Mouse (Mus musculus): Measurements from ENCODE around the gene Thsd7a. TPM values are rescaled to one million over a fixed set of nuclear protein-coding genes. Genes with fewer than 3 reads are reported as not detected.

The Thsd7a gene
- polyA plus RNA-seq, 1 experiment from 2014 or later = 2.7 TPM

DNA sequence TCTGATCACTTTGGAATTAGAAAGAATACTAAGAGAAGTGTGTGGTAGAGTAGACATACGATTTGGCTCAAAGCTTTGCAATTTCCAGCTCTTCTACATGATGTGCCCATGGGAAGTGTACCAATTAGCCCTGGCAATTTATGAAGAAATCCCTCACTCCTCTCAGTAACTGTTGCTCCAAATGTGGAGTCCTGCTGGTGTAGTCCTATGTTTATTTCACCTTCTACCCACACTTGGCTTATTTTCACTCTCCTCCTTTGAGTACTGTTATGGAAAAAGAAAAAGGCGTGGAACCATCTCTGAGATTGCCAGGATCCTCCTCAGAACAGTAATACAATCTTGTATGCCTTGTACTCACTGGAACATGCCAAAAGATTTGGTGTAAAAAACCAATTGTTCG lies 186.9 kb downstream of the Thsd7a start:
- no peak for ATAC-seq
- DNase-seq (ENCODE audit: low read depth, low spot score) = no peak
- in situ Hi-C loops (cut with MboI; ENCODE audit: low pct_unique_long_range_greater_than_20kb) = no loop called here
- TF ChIP-seq CTCF (IDR thresholded peaks at IDR 0.05) = no peak
- ChIA-PET POLR2A (no interaction called here), CTCF (interaction anchor here (1.7 kb wide), 1 partner anchor 15 kb away, joined by 5 read pairs; no protein-coding TSS in a partner anchor)
- no peaks in the 10 kb centered on the region for H3K27me3 ChIP-seq

DNA sequence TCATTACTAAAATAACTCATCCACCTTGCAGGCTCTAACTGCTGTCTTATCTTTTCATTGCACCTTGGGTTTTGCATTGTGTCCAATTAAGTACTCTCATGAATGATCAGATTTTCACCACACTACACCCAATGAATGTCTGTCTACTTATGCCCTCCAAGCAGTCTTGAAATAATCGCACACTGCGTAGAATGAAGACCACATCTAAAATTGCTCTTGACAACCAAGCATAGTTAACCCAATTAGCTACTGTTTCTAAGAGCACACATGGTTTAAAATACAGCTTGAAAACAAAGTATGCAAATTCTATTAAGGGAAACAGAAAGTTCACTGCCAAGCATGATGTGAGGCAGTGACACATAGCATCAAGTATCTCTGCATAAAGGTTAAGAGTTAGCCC lies 188.7 kb downstream of the Thsd7a start:
- H3K27me3 ChIP-seq = no peaks in the 10 kb centered on the region
- no peak for TF ChIP-seq CTCF (IDR thresholded peaks at IDR 0.05)
- POLR2A ChIA-PET = no interaction called here
- in situ Hi-C loops (cut with MboI; ENCODE audit: low pct_unique_long_range_greater_than_20kb) = no loop called here
- CTCF ChIA-PET = no interaction called here
- DNase-seq (ENCODE audit: low read depth, low spot score) (no peak), ATAC-seq (no peak)

DNA sequence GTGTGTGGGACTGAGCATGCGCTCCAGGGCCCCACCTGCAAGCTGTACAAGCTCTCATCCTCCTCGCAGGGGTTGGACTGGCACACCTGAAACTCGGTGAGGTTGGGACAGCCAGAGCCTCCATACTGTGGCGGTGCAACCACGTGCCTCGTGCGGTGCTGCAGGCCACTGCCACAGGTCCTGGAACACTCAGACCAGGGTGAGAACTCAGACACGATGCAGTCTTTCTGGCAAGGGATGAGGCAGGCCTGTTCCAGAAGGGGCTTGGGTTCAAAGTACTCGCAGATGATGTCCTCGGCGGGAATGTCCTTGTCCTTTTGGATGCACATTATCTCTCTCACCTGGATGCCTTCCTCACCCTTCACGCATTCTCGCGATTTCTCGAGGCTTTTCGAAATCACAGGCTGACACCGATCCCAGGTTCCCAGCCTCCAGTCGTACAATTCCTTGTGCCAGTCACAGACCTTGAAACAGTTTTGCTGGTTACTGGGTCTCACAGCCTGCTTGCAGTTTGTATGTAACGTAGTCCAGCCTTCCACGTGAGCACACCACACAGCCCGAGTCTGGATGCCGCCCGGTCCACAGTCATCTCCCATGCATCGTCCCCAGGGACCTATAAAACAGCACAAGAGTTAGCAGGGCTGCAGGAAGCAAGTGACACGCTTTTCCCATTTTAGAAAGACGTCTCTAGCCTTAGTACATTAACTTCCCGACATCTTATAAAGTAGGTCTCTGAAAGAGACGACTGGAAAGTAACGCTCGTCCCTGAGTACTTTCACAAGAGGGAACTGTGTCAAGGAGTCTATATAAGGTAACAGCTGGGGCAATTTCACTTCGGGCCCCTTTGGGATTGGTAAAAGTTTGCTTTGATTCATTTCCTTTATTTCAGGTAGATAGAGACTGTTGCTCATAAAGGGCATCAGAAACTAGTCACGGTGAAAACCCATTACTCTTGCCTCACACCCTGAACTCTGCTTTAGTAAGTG lies 193.8 kb downstream of the Thsd7a start:
- ChIA-PET CTCF (no interaction called here), POLR2A (no interaction called here)
- in situ Hi-C loops (cut with MboI; ENCODE audit: low pct_unique_long_range_greater_than_20kb) = no loop called here
- no peak for ATAC-seq
- no peak for TF ChIP-seq CTCF (IDR thresholded peaks at IDR 0.05)
- H3K27me3 ChIP-seq = no peaks in the 10 kb centered on the region
- no peak for DNase-seq (ENCODE audit: low read depth, low spot score)

DNA sequence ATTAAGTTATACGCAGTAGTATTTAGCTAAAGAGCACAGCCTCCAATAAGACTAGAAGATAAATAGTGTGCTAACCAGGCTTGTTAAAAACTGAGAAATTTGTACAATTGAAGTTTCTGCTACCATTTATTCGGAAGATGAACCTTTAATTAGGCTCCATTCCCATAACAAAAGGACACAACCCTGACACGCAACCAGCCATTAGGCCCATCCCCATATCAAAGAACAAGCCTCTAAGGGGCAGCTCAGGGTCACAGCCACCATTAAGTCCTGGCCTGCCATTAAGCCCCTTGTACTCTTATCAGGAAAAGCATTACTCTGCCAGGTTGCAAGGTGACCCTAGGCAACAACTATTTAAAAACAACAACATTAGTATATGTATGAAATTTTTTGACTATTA lies 198.0 kb downstream of the Thsd7a start:
- no peak for DNase-seq (ENCODE audit: low read depth, low spot score)
- no peak for ATAC-seq
- POLR2A ChIA-PET = no interaction called here
- no peak for TF ChIP-seq CTCF (IDR thresholded peaks at IDR 0.05)
- CTCF ChIA-PET = no interaction called here
- H3K27me3 ChIP-seq = no peaks in the 10 kb centered on the region
- in situ Hi-C loops (cut with MboI; ENCODE audit: low pct_unique_long_range_greater_than_20kb) = no loop called here

DNA sequence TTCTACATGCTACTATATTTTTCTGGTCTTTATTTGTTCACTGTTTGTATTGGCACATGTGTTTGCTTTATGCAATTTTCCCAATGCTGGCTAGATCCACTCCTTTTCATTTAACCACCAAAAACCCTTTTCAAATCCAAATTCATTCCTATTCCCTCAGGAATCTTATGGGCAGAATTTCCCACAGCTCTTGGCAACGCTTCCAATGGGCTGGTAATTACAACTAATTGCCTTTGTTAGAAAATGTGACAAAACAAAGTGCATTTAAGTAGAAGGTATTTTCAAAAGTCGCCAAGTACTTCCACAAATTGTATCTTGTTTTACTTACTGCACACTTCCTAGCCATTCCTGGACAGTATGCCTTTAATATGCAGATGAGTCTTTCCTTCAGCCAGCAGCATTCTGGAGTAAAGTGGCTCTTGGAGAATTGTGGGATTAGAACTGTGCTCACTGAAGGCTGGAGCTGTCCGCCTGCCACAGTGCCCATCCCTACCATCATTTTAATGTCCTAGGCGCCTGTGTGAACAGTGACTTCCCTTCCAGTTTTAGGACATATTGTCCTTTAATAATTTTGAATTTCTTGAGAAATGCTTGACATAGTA lies 199.1 kb downstream of the Thsd7a start:
- POLR2A ChIA-PET = no interaction called here
- no peaks in the 10 kb centered on the region for H3K27me3 ChIP-seq
- no peak for DNase-seq (ENCODE audit: low read depth, low spot score)

DNA sequence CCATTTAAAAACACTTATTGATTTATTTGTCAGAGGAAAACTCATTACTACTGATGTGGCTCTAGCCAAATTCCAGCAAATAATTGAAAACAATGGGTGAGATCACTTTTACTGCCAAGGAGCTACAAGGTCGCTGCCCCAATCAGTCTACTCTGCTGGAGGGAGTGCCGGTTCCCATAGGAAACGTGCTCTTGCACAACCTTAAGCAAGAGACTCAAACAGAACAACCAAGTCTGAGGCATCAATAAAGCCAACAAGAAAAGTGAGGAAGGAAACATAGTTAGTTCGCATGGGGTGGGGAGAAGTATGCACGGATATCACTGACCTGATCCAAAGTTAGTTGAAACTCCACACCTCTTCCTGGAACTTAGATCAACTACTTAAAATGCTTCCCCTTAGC lies 205.1 kb downstream of the Thsd7a start:
- in situ Hi-C loops (cut with MboI; ENCODE audit: low pct_unique_long_range_greater_than_20kb) = no loop called here
- DNase-seq (ENCODE audit: low read depth, low spot score) (no peak), ATAC-seq (no peak)
- POLR2A ChIA-PET = no interaction called here
- no peak for TF ChIP-seq CTCF (IDR thresholded peaks at IDR 0.05)
- CTCF ChIA-PET = no interaction called here
- no peaks in the 10 kb centered on the region for H3K27me3 ChIP-seq

More for the DNA sequence above, 199.1 kb downstream of the Thsd7a start:
- CTCF ChIA-PET = no interaction called here
- TF ChIP-seq CTCF (IDR thresholded peaks at IDR 0.05) = no peak
- no peak for ATAC-seq
- in situ Hi-C loops (cut with MboI; ENCODE audit: low pct_unique_long_range_greater_than_20kb) = no loop called here

DNA sequence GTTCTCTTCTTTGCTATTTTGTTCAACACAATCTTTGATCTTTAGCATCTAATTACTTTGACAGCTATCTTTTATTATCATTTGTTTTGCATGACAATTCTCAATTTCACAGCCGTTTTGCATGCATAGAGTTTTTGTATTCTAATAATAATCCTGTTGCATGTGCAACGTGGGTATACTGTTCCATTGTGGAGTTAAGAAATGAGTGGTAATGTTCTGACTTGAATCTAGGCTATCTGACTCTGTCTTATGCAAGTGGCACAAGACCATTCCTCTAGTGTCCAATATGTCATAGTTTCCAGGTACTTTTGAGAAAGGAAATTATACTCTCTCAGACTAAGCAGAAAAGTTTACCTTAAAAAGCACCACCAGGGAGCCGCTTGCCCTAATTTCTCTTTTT lies 206.7 kb downstream of the Thsd7a start:
- in situ Hi-C loops (cut with MboI; ENCODE audit: low pct_unique_long_range_greater_than_20kb) = no loop called here
- DNase-seq (ENCODE audit: low read depth, low spot score) (no peak), ATAC-seq (no peak)
- CTCF ChIA-PET = no interaction called here
- POLR2A ChIA-PET = no interaction called here
- H3K27me3 ChIP-seq = no peaks in the 10 kb centered on the region
- no peak for TF ChIP-seq CTCF (IDR thresholded peaks at IDR 0.05)

DNA sequence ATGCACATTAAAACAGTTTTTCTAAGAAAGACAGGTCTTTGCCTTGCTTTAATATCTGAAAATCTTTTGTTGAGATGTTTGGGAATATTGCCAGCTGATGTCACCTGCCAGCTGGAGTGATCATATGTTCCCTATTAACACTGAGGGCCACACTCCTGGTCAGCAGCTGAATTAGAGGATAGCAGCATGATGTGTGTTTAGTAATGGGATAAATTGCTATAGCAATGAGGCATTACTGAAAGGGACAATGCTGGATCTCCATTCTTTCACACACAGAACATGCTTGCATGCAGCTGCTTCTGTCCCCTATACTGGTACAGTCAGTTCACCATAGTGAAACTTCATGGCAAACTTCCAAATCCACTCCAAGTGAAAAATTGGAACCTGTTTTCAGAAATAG lies 230.1 kb downstream of the Thsd7a start:
- CTCF ChIA-PET = interaction anchor here (1.3 kb wide), 1 partner anchor 13 kb away, joined by 3 read pairs; no protein-coding TSS in a partner anchor
- in situ Hi-C loops (cut with MboI; ENCODE audit: low pct_unique_long_range_greater_than_20kb) = no loop called here
- TF ChIP-seq CTCF (IDR thresholded peaks at IDR 0.05) = no peak
- POLR2A ChIA-PET = no interaction called here
- ATAC-seq (no peak), DNase-seq (ENCODE audit: low read depth, low spot score) (no peak)
- H3K27me3 ChIP-seq = no peaks in the 10 kb centered on the region

DNA sequence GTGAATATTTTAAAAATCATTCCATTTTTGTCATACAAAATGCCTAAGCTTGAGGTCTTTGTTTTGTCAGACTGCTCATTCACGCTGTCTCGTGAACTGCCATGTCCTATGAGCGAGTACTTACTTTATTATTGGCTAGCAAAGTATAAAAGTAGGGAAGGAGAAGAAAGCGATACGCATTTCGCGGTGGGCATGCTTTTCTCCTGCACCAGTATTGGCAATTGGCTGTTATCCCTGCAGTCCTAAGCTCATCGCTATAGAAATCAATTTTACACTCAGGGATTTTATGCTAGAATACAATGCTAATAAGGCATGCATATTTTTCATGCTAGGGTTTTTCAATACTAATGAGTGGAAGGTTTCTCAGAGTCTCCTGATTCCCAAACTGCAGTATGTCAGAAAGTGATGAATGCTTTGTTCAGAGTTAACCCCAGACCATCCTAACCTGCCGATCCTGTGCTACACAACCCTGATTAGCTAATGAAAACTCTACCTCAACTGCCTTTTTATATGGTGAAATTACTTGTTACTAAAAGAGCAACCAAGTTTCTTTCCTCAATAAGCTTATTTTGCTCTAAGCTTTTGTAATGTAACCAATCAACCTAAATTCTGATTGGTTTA lies 230.8 kb downstream of the Thsd7a start:
- ChIA-PET CTCF (interaction anchor here (1.3 kb wide), 1 partner anchor 14 kb away, joined by 3 read pairs; no protein-coding TSS in a partner anchor), POLR2A (no interaction called here)
- ATAC-seq = no peak
- no peaks in the 10 kb centered on the region for H3K27me3 ChIP-seq
- in situ Hi-C loops (cut with MboI; ENCODE audit: low pct_unique_long_range_greater_than_20kb) = no loop called here
- no peak for DNase-seq (ENCODE audit: low read depth, low spot score)
- TF ChIP-seq CTCF (IDR thresholded peaks at IDR 0.05) = no peak

DNA sequence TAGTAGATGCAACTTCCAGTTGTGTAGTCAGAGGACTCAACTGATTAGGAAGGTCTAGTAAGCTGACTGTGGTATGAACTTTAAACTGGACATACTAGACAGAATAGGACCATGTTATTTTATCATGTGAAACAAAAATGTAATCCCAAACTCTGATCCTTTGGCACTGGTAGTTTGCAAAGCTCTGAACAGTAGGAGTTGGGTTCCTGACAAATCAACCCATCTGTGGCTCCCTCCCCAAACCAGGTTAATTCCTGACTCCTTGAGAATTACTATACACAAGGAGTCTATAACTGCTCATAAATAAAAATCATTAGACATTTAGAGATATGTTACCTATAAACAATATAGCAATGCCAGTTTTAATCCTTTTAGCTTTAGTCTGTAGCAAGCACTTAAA lies 231.5 kb downstream of the Thsd7a start:
- no peak for TF ChIP-seq CTCF (IDR thresholded peaks at IDR 0.05)
- no peaks in the 10 kb centered on the region for H3K27me3 ChIP-seq
- POLR2A ChIA-PET = no interaction called here
- CTCF ChIA-PET = no interaction called here
- ATAC-seq (no peak), DNase-seq (ENCODE audit: low read depth, low spot score) (no peak)
- in situ Hi-C loops (cut with MboI; ENCODE audit: low pct_unique_long_range_greater_than_20kb) = no loop called here

DNA sequence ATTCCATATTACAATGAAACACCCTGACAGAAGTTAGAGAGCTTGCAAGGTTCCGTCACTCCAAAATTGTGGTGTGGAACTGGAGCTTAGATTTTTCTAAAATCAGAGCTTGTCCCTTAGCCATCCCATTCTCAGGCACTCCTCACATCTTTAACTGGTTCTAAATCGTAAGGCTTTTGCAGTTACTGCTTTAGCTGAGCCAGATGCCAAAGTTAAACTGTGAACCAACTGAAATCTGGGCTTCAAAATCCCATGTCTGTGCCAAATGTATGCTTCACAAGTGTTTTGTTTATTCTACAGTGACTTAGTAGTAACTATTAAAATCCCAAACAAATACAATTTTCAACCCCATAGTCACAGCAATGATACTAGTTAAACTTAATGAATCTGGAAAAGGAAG lies 242.3 kb downstream of the Thsd7a start:
- TF ChIP-seq CTCF (IDR thresholded peaks at IDR 0.05) = no peak
- POLR2A ChIA-PET = no interaction called here
- CTCF ChIA-PET = no interaction called here
- DNase-seq (ENCODE audit: low read depth, low spot score) (no peak), ATAC-seq (no peak)
- in situ Hi-C loops (cut with MboI; ENCODE audit: low pct_unique_long_range_greater_than_20kb) = no loop called here
- no peaks in the 10 kb centered on the region for H3K27me3 ChIP-seq
